Mouse (Mus musculus): ENCODE results near the gene Calr. TPM values are rescaled to one million over a fixed set of nuclear protein-coding genes. Genes with fewer than 3 reads are reported as not detected.

Calr gene
- polyA plus RNA-seq (2015; fragmentation: Nextera tagmentation; extraction: Ambion mirVana), result 511 and 613 TPM in 2 replicates

GRCm38 (mm10) chr8:84846722-84847572 is at the start of gene Calr:
Gene Calr (minus strand): TSS chr8:84846934.
- Histone ChIP-seq H3K36me3 (peaks cover 42% of the 10 kb centered on the region), H3K4me3 (replicated peaks) (peak within 1 kb of the TSS; percentile 89), H3K27me3 (no peaks in the 10 kb centered on the region), H3K9me3 (replicated peaks) (no peaks in the 10 kb centered on the region), H3K4me1 (replicated peaks) (peaks cover 56% of the 10 kb centered on the region), H3K4me2 (peak within 1 kb of the TSS; percentile 89), H3K9ac (peak within 1 kb of the TSS; percentile 92), H3K27ac (peak within 1 kb of the TSS; percentile 97)
- under 1% methylated on average over 54 of the region's 55 CpGs for WGBS (ENCODE audit: insufficient replicate concordance)
- ATAC-seq (ENCODE audit: low read depth) (peak; percentile 98), DNase-seq (peak; percentile 100)

GRCm38 (mm10) chr8:84895963-84896362 is 49.2 kb upstream of the Calr start:
- Histone ChIP-seq H3K27me3 (no peaks in the 10 kb centered on the region), H3K4me3 (replicated peaks) (no peak overlapping the region), H3K9ac (no peak overlapping the region), H3K27ac (no peak overlapping the region), H3K4me1 (replicated peaks) (peaks cover 64% of the 10 kb centered on the region), H3K9me3 (replicated peaks) (no peaks in the 10 kb centered on the region), H3K36me3 (peaks cover 14% of the 10 kb centered on the region), H3K4me2 (no peak overlapping the region)
- DNase-seq, result no peak
- 81% methylated on average over 5 of the region's 5 CpGs for WGBS (ENCODE audit: insufficient replicate concordance)
- ATAC-seq (ENCODE audit: low read depth), result no peak

- H3K9me3 ChIP-seq (replicated peaks), result no peaks in the 10 kb centered on the region
- H3K9ac ChIP-seq, result peak within 1 kb of the TSS; percentile 82
- peak within 1 kb of the TSS; percentile 92 for H3K4me2 ChIP-seq
- H3K36me3 ChIP-seq, result peaks cover 34% of the 10 kb centered on the region
- peak within 1 kb of the TSS; percentile 77 for H3K4me3 ChIP-seq (replicated peaks)
- peak; percentile 90 for DNase-seq
- peak; percentile 97 for ATAC-seq (ENCODE audit: low read depth)
- H3K27me3 ChIP-seq, result no peaks in the 10 kb centered on the region
- peaks cover 41% of the 10 kb centered on the region for H3K4me1 ChIP-seq (replicated peaks)
- H3K27ac ChIP-seq, result peak within 1 kb of the TSS; percentile 84
- WGBS (ENCODE audit: insufficient replicate concordance), result 0% methylated on average over 11 of the region's 11 CpGs
These were observed 47.0 kb upstream of the Calr start, which contains the start of gene Gcdh for GRCm38 (mm10) chr8:84893709-84894134. Gene Gcdh (minus strand): TSS chr8:84893921.

GRCm38 (mm10) chr8:84892993-84893708 is 46.4 kb upstream of the Calr start:
- Histone ChIP-seq H3K4me2 (peak overlapping the region; percentile 92), H3K27ac (peak overlapping the region; percentile 84), H3K4me3 (replicated peaks) (peak overlapping the region; percentile 77), H3K9ac (peak overlapping the region; percentile 82), H3K36me3 (peaks cover 40% of the 10 kb centered on the region), H3K4me1 (replicated peaks) (peaks cover 40% of the 10 kb centered on the region), H3K27me3 (no peaks in the 10 kb centered on the region), H3K9me3 (replicated peaks) (no peaks in the 10 kb centered on the region)
- DNase-seq (no peak), ATAC-seq (ENCODE audit: low read depth) (peak; percentile 51; the same call in 1 of the 2 replicates)
- 14% methylated on average over 31 of the region's 31 CpGs for WGBS (ENCODE audit: insufficient replicate concordance)

GRCm38 (mm10) chr8:84889141-84889540 is 42.4 kb upstream of the Calr start:
- Histone ChIP-seq H3K4me2 (no peak overlapping the region), H3K9me3 (replicated peaks) (no peaks in the 10 kb centered on the region), H3K36me3 (peaks cover 80% of the 10 kb centered on the region), H3K4me3 (replicated peaks) (no peak overlapping the region), H3K27me3 (no peaks in the 10 kb centered on the region), H3K9ac (no peak overlapping the region), H3K4me1 (replicated peaks) (peaks cover 39% of the 10 kb centered on the region), H3K27ac (peak overlapping the region; percentile 50)
- WGBS (ENCODE audit: insufficient replicate concordance), result 87% methylated on average over 1 of the region's 1 CpGs
- DNase-seq, result no peak
- ATAC-seq (ENCODE audit: low read depth), result no peak

GRCm38 (mm10) chr8:84888280-84888679 is 41.5 kb upstream of the Calr start:
- Histone ChIP-seq H3K36me3 (peaks cover 84% of the 10 kb centered on the region), H3K4me1 (replicated peaks) (peaks cover 34% of the 10 kb centered on the region), H3K27me3 (no peaks in the 10 kb centered on the region), H3K4me3 (replicated peaks) (no peak overlapping the region), H3K4me2 (no peak overlapping the region), H3K9ac (no peak overlapping the region), H3K27ac (peak overlapping the region; percentile 44; the same call in 1 of the 2 replicates), H3K9me3 (replicated peaks) (no peaks in the 10 kb centered on the region)
- ATAC-seq (ENCODE audit: low read depth) (no peak), DNase-seq (no peak)
- 85% methylated on average over 3 of the region's 3 CpGs for WGBS (ENCODE audit: insufficient replicate concordance)

- H3K36me3 ChIP-seq, result peaks cover 64% of the 10 kb centered on the region
- H3K9me3 ChIP-seq (replicated peaks), result no peaks in the 10 kb centered on the region
- H3K27ac ChIP-seq, result peak overlapping the region; percentile 39; the same call in 1 of the 2 replicates
- WGBS (ENCODE audit: insufficient replicate concordance), result 56% methylated on average over 4 of the region's 4 CpGs
- no peak overlapping the region for H3K4me3 ChIP-seq (replicated peaks)
- ATAC-seq (ENCODE audit: low read depth) (peak; percentile 43; the same call in 1 of the 2 replicates), DNase-seq (no peak)
- H3K9ac ChIP-seq, result no peak overlapping the region
- no peaks in the 10 kb centered on the region for H3K27me3 ChIP-seq
- peaks cover 16% of the 10 kb centered on the region for H3K4me1 ChIP-seq (replicated peaks)
- H3K4me2 ChIP-seq, result no peak overlapping the region
These were observed 38.0 kb upstream of the Calr start for GRCm38 (mm10) chr8:84884728-84885127.

GRCm38 (mm10) chr8:84878915-84879314 is 32.2 kb upstream of the Calr start:
- no peak overlapping the region for H3K4me2 ChIP-seq
- H3K4me1 ChIP-seq (replicated peaks), result peaks cover 44% of the 10 kb centered on the region
- WGBS (ENCODE audit: insufficient replicate concordance), result 44% methylated on average over 1 of the region's 1 CpGs
- no peak overlapping the region; the same call in 1 of the 2 replicates for H3K27ac ChIP-seq
- H3K36me3 ChIP-seq, result peaks cover 12% of the 10 kb centered on the region
- H3K9me3 ChIP-seq (replicated peaks), result no peaks in the 10 kb centered on the region
- ATAC-seq (ENCODE audit: low read depth), result peak; percentile 76
- no peaks in the 10 kb centered on the region for H3K27me3 ChIP-seq
- no peak overlapping the region for H3K4me3 ChIP-seq (replicated peaks)
- DNase-seq, result no peak
- H3K9ac ChIP-seq, result no peak overlapping the region

GRCm38 (mm10) chr8:84877297-84878035 is 30.7 kb upstream of the Calr start:
- DNase-seq (no peak), ATAC-seq (ENCODE audit: low read depth) (0 out of 2 replicates have a peak, but pooled peaks have one; percentile 12)
- Histone ChIP-seq H3K4me1 (replicated peaks) (peaks cover 58% of the 10 kb centered on the region), H3K4me3 (replicated peaks) (no peak overlapping the region), H3K4me2 (no peak overlapping the region), H3K27ac (peak overlapping the region; percentile 45), H3K27me3 (no peaks in the 10 kb centered on the region), H3K9ac (no peak overlapping the region), H3K36me3 (peaks cover 7% of the 10 kb centered on the region; the same call in 1 of the 2 replicates), H3K9me3 (replicated peaks) (no peaks in the 10 kb centered on the region)
- 63% methylated on average over 3 of the region's 3 CpGs for WGBS (ENCODE audit: insufficient replicate concordance)

- Histone ChIP-seq H3K36me3 (peaks cover 15% of the 10 kb centered on the region), H3K4me1 (replicated peaks) (peaks cover 71% of the 10 kb centered on the region), H3K9ac (peak overlapping the region; percentile 37; the same call in 1 of the 2 replicates), H3K9me3 (replicated peaks) (no peaks in the 10 kb centered on the region), H3K27ac (peak overlapping the region; percentile 86), H3K4me3 (replicated peaks) (no peak overlapping the region), H3K4me2 (peak overlapping the region; percentile 100), H3K27me3 (no peaks in the 10 kb centered on the region)
- 48% methylated on average over 3 of the region's 3 CpGs for WGBS (ENCODE audit: insufficient replicate concordance)
- no peak for DNase-seq
- no peak for ATAC-seq (ENCODE audit: low read depth)
These were observed 27.6 kb upstream of the Calr start for GRCm38 (mm10) chr8:84874339-84874738.
